Mouse (Mus musculus) heart, embryonic 14.5 days (tissue): Measurements from ENCODE around the gene Tbl2. TPM values are rescaled to one million over a fixed set of nuclear protein-coding genes. Genes with fewer than 3 reads are reported as not detected.
A peak's percentile ranks its signal among the peaks of the same experiment; 100 is the strongest.

Experiments used
- ATAC-seq: fragments of 200-750 bp; cut with Nextera tagmentation; 2 replicates; pipeline ENCODE4 v1.8.0; 2017; ENCODE audit warnings: low read depth, moderate TSS enrichment; ENCODE audit not compliant: insufficient number of reproducible peaks, insufficient read depth, low FRiP score
- H3K27ac ChIP-seq, 2 experiments: fragments of 200-500 bp in 1 of 2; fragments of 300-500 bp in 1 of 2; sonication (generic) in 1 of 2; replicated peaks in 1 of 2; 2 replicates each; pipeline ENCODE4 v1.5.1; 2012 to 2014; ENCODE audit warnings: low read depth in 2 of 2, low read length in 2 of 2, control low read depth in 1 of 2, mild to moderate bottlenecking in 1 of 2, mixed read lengths in 1 of 2; ENCODE audit not compliant: control insufficient read depth in 1 of 2, insufficient read depth in 1 of 2
- H3K27me3 ChIP-seq: fragments of 300-500 bp; sonication (generic); 2 replicates; pipeline ENCODE4 v1.6.1; 2014; ENCODE audit warnings: mild to moderate bottlenecking, low read length, control low read depth; ENCODE audit not compliant: control insufficient read depth, insufficient read depth
- H3K36me3 ChIP-seq: fragments of 300-500 bp; sonication (generic); 2 replicates; pipeline ENCODE4 v1.6.1; 2014; ENCODE audit warnings: mild to moderate bottlenecking, control low read depth, low read length, mixed read lengths; ENCODE audit not compliant: control insufficient read depth, insufficient read depth
- H3K4me1 ChIP-seq, 2 experiments: fragments of 200-500 bp in 1 of 2; fragments of 300-500 bp in 1 of 2; sonication (generic) in 1 of 2; 2 replicates each; pipeline ENCODE4 v1.6.1; 2012 to 2014; ENCODE audit warnings: low read length in 2 of 2, control low read depth in 1 of 2, mixed read lengths in 1 of 2; ENCODE audit not compliant: control insufficient read depth in 2 of 2, insufficient read depth in 2 of 2
- H3K4me2 ChIP-seq: fragments of 300-500 bp; sonication (generic); 2 replicates; pipeline ENCODE4 v1.6.1; 2014; ENCODE audit warnings: mild to moderate bottlenecking, low read length
- H3K4me3 ChIP-seq, 2 experiments: fragments of 200-500 bp in 1 of 2; fragments of 300-500 bp in 1 of 2; sonication (generic) in 1 of 2; 2 replicates each; pipeline ENCODE4 v1.5.1; 2012 to 2014; ENCODE audit warnings: low read length in 2 of 2, mild to moderate bottlenecking in 2 of 2, control low read depth in 1 of 2, low read depth in 1 of 2, moderate library complexity in 1 of 2; ENCODE audit not compliant: control insufficient read depth in 1 of 2, insufficient read depth in 1 of 2
- H3K9ac ChIP-seq: fragments of 300-500 bp; sonication (generic); 2 replicates; pipeline ENCODE4 v1.6.1; 2014; ENCODE audit warnings: mild to moderate bottlenecking, low read length
- H3K9me3 ChIP-seq: fragments of 300-500 bp; sonication (generic); 2 replicates; pipeline ENCODE4 v1.6.1; 2016; ENCODE audit warnings: low read length, control low read depth; ENCODE audit not compliant: control insufficient read depth
- WGBS: fragments of 180-500 bp; shearing (Covaris S2); extraction: QIAGEN DNeasy Blood & Tissue Kit; methylation state at CpG from one replicate; pipeline ENCODE4 v1.1.7; 2014; 5-methylcytosine and 5-hydroxymethylcytosine counted together
- polyA plus RNA-seq: library from polyadenylated mRNA; unstranded; fragments of >200 nt; fragmentation: Nextera tagmentation; extraction: Ambion mirVana; gene quantifications from 2 replicates; pipeline ENCODE4 v1.2.1, GENCODE M21; 2014

Tbl2 gene
- polyA plus RNA-seq, 1 experiment from 2014 or later = 20.0 TPM

DNA sequence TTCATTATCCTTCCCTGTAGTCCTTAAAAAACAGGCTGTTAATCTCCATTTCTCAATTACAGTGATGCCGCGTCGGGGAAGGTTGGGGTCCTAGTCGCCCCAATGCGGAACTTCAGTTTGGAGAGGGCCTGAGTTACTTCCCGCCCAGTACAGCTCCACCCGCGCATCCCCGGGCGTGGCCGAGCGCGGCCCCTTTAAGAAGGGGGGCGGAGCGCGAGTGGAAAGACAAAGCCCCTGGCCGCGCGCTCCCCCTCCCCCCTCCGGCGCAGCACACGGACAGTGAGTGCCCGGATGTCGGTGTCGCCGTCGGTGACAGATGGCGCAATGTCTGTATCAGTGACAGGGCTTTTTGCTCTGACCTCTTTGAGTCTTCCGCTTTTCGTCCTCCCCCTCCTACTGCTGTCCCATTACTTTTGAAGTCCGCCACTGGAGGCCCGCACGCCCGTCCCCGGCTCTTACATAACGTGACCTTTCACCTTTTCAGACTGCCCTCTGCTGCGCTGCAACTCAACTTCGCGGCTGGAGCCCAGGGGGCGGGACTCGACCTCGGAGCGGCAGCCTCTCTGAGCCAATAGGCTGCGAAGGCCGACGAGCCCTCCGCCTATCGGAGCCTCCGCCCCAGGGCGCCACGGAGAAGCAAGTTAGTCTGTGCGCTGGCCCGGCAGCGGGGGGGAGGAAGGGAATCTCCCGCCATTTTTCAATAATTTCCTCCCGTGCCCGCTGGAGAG, 37.3 kb downstream of the Tbl2 start, which contains the start of gene Baz1b:
TSS of gene Baz1b (plus strand) at position 644 of the 728 bp plus-strand sequence.
- Histone ChIP-seq H3K9ac (peak within 1 kb of the TSS; percentile 87), H3K9me3 (no peaks in the 10 kb centered on the region), H3K27ac (peak within 1 kb of the TSS; percentile 92 to 93), H3K4me2 (peak within 1 kb of the TSS; percentile 81), H3K4me3 (peak within 1 kb of the TSS; percentile 81 to 90), H3K36me3 (peaks cover 37% of the 10 kb centered on the region), H3K27me3 (no peaks in the 10 kb centered on the region), H3K4me1 (peaks cover 6 to 19% of the 10 kb centered on the region in 2 experiments)
- WGBS = under 1% methylated on average over 55 of the region's 57 CpGs
- peak; percentile 96 for ATAC-seq

DNA sequence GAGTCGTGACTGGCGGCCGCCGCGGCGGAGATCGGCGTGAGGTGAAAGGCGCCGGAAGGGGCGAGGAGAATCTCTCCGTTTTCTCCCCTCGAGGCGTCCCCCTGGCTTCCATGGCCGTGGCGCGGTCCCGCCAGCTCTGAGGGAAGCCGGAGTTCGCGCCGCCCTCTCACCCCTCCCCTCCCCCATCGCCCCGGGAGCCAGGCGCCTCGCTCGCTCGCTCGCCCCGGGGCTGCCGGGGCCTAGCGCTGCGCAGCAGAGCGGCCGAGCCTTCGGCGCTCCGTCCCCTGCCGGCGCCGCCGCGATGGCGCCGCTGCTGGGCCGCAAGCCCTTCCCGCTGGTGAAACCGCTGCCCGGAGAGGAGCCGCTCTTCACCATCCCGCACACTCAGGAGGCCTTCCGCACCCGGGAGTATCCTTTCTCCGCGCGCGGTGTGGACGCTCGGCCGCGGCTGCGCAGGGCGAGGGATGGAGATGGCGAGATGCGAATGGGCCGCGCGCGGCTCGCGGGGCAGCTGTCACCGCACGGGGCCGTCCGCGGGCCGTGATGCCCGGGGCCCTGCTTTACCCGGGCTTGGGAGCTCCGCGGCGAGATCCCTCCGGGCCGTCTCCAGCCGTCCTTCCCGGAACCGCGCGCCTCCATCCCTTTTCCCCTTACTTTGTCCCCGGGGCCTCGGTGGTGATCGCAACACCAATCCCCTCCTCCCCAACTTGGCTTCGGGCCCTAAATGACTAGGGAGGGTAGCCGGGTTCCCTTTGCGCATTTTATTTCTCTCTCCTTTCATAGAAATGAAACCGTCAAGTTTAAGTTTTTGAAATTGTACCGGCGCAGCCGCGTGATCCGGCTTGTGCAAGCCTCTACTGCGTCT, 38.1 kb downstream of the Tbl2 start:
- H3K36me3 ChIP-seq = peaks cover 37% of the 10 kb centered on the region
- H3K4me1 ChIP-seq = peaks cover 6 to 19% of the 10 kb centered on the region in 2 experiments
- peak overlapping the region; percentile 89 to 93 for H3K27ac ChIP-seq
- H3K9ac ChIP-seq = peak overlapping the region; percentile 87
- no peaks in the 10 kb centered on the region for H3K27me3 ChIP-seq
- H3K9me3 ChIP-seq = no peaks in the 10 kb centered on the region
- peak overlapping the region; percentile 81 for H3K4me2 ChIP-seq
- whole genome bisulfite sequencing = under 1% methylated on average over 76 of the region's 102 CpGs
- peak; percentile 64 for ATAC-seq
- H3K4me3 ChIP-seq = peak overlapping the region; percentile 81 to 90

DNA sequence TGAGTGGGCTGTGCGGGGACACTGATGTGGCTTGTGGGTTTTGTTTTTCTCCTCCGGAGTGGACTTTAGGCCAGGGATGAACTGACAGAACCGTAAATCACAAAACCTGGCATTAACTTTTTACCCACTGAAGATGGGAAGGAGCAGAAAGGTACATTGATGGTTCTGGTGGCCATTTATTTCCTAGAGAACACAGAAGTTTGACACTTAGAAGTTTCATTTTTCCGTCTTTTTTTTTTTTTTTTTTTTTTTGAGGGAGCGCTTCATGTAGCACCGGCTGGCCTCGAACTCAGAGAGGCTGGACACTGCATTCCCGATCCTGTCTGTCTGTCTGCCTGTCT, 38.7 kb downstream of the Tbl2 start:
- no peaks in the 10 kb centered on the region for H3K9me3 ChIP-seq
- H3K27me3 ChIP-seq = no peaks in the 10 kb centered on the region
- H3K4me3 ChIP-seq = peak overlapping the region; percentile 81 to 90
- H3K4me1 ChIP-seq = peaks cover 6 to 19% of the 10 kb centered on the region in 2 experiments
- ATAC-seq = no peak
- H3K4me2 ChIP-seq = peak overlapping the region; percentile 81
- peaks cover 33% of the 10 kb centered on the region for H3K36me3 ChIP-seq
- H3K27ac ChIP-seq = peak overlapping the region; percentile 89 to 93; a peak in 3 of 4 replicates
- H3K9ac ChIP-seq = peak overlapping the region; percentile 87
- WGBS = 1% methylated on average over 8 of the region's 8 CpGs

GRCm38 (mm10) chr5:135189281-135190022, 40.0 kb downstream of the Tbl2 start:
- Histone ChIP-seq H3K27me3 (no peaks in the 10 kb centered on the region), H3K9ac (peak overlapping the region; percentile 87), H3K9me3 (no peaks in the 10 kb centered on the region), H3K4me1 (peaks cover 6 to 19% of the 10 kb centered on the region in 2 experiments), H3K4me2 (peak overlapping the region; percentile 81), H3K36me3 (peaks cover 41% of the 10 kb centered on the region), H3K4me3 (peak overlapping the region; percentile 2 to 81; a peak in 3 of 4 replicates), H3K27ac (no peak overlapping the region)
- 65% methylated on average over 2 of the region's 2 CpGs for WGBS
- no peak for ATAC-seq

- WGBS = 43% methylated on average over 2 of the region's 2 CpGs
Observed at GRCm38 (mm10) chr5:135191620-135192019, 42.2 kb downstream of the Tbl2 start.

GRCm38 (mm10) chr5:135192431-135192830, 43.0 kb downstream of the Tbl2 start:
- Histone ChIP-seq H3K9ac (no peak overlapping the region), H3K9me3 (no peaks in the 10 kb centered on the region), H3K4me3 (no peak overlapping the region), H3K4me1 (peaks cover 5 to 16% of the 10 kb centered on the region in 2 experiments), H3K27me3 (no peaks in the 10 kb centered on the region), H3K27ac (no peak overlapping the region), H3K36me3 (peaks cover 70% of the 10 kb centered on the region), H3K4me2 (no peak overlapping the region)
- no peak for ATAC-seq
- 91% methylated on average over 1 of the region's 1 CpGs for WGBS

More at GRCm38 (mm10) chr5:135191620-135192019, 42.2 kb downstream of the Tbl2 start:
- no peak overlapping the region for H3K4me3 ChIP-seq
- no peak overlapping the region for H3K4me2 ChIP-seq
- H3K27me3 ChIP-seq = no peaks in the 10 kb centered on the region
- no peak overlapping the region for H3K27ac ChIP-seq
- H3K4me1 ChIP-seq = peaks cover 5 to 16% of the 10 kb centered on the region in 2 experiments
- H3K36me3 ChIP-seq = peaks cover 63% of the 10 kb centered on the region
- no peak overlapping the region for H3K9ac ChIP-seq
- no peak for ATAC-seq
- H3K9me3 ChIP-seq = no peaks in the 10 kb centered on the region

DNA sequence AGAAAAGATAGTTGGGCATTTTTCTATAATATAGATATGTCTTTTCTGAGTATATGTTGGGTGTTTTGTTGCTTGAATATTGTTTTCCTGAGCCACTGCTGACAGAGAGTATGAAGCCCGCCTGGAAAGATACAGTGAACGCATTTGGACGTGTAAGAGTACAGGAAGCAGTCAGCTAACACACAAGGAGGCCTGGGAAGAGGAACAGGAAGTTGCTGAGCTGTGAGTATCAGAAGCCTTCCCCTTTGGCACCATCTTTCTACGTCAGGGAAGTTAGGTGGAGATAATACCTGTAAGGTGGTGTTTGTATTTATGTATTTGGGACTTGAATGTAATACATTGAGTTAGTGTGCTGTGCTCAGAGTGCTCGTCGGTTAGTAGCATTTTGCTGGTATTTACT, 46.9 kb downstream of the Tbl2 start:
- Histone ChIP-seq H3K27me3 (no peaks in the 10 kb centered on the region), H3K9me3 (no peaks in the 10 kb centered on the region), H3K4me1 (no peaks in the 10 kb centered on the region; a peak in 1 of 4 replicates), H3K36me3 (peaks cover 83% of the 10 kb centered on the region), H3K27ac (no peak overlapping the region), H3K4me3 (no peak overlapping the region), H3K9ac (no peak overlapping the region), H3K4me2 (no peak overlapping the region)
- ATAC-seq = no peak
- 67% methylated on average over 6 of the region's 6 CpGs for WGBS
